Mouse (Mus musculus) hematopoietic stem cell, adult 5-6 weeks (primary cell): ENCODE measurements around the gene Ift81. TPM values are rescaled to one million over a fixed set of nuclear protein-coding genes. Genes with fewer than 3 reads are reported as not detected.
"Not testable (repeated sequence)": the region's sequence is repeated elsewhere in the genome, so short reads cannot be mapped to it uniquely, and the experiment has no call there.

Experiments used
- ATAC-seq, 2 experiments: fragments of 125-278 bp in 1 of 2; replicated peaks in 1 of 2; 2 replicates each; pipeline ENCODE4 v1.8.0; 2016 to 2017; ENCODE audit warnings: inconsistent platforms in 2 of 2, mild to moderate bottlenecking in 2 of 2, moderate number of reproducible peaks in 2 of 2, low read depth in 1 of 2, moderate TSS enrichment in 1 of 2; ENCODE audit not compliant: low FRiP score in 2 of 2, poor library complexity in 2 of 2, severe bottlenecking in 2 of 2, insufficient read depth in 1 of 2, low TSS enrichment in 1 of 2
- total RNA-seq: library from RNA; stranded (forward); fragments of 172-1452, 232-1000 nt; gene quantifications from 2 replicates; pipeline ENCODE4 v1.2.3, GENCODE M21; 2017

Ift81 gene
- 18.9 and 36.1 TPM in 2 replicates for total RNA-seq

- peak; percentile 91 to 95 for ATAC-seq
Measured at GRCm38 (mm10) chr5:122613908-122614732, at the start of gene Ift81. TSS of gene Ift81 (minus strand) at chr5:122614518.

- ATAC-seq = no peak; a peak in 1 of 4 replicates
Measured at GRCm38 (mm10) chr5:122662501-122662900, 48.2 kb upstream of the Ift81 start.

- ATAC-seq = no peak
Measured at GRCm38 (mm10) chr5:122656808-122657207, 42.5 kb upstream of the Ift81 start.

- ATAC-seq = no peak
Measured at GRCm38 (mm10) chr5:122654268-122654573, 39.9 kb upstream of the Ift81 start.

GRCm38 (mm10) chr5:122653446-122654267, 39.3 kb upstream of the Ift81 start:
- peak; percentile 56 to 77 for ATAC-seq

GRCm38 (mm10) chr5:122653112-122653445, 38.8 kb upstream of the Ift81 start:
- peak in 1 of 2 experiments; percentile 48; a peak in 2 of 4 replicates for ATAC-seq

GRCm38 (mm10) chr5:122652506-122652905, 38.2 kb upstream of the Ift81 start:
- peak; percentile 59 to 63 for ATAC-seq

GRCm38 (mm10) chr5:122650100-122650499, 35.8 kb upstream of the Ift81 start:
- ATAC-seq = no peak

- no peak for ATAC-seq
Measured at GRCm38 (mm10) chr5:122649264-122649663, 34.9 kb upstream of the Ift81 start.

GRCm38 (mm10) chr5:122647952-122648374, 33.6 kb upstream of the Ift81 start:
- ATAC-seq = not testable (repeated sequence)

- ATAC-seq = no peak
Measured at GRCm38 (mm10) chr5:122647256-122647924, 33.1 kb upstream of the Ift81 start.

GRCm38 (mm10) chr5:122646050-122646449, 31.7 kb upstream of the Ift81 start:
- ATAC-seq = no peak

GRCm38 (mm10) chr5:122645290-122645689, 31.0 kb upstream of the Ift81 start:
- ATAC-seq = peak; percentile 47 to 58; a peak in 3 of 4 replicates

GRCm38 (mm10) chr5:122644111-122644607, 29.8 kb upstream of the Ift81 start:
- peak; percentile 79 to 82 for ATAC-seq

- peak; percentile 13 to 31; a peak in 2 of 4 replicates for ATAC-seq
Measured at GRCm38 (mm10) chr5:122643701-122644100, 29.4 kb upstream of the Ift81 start, which contains the start of gene P2rx7. TSS of gene P2rx7 (plus strand) at chr5:122643911.

GRCm38 (mm10) chr5:122639986-122640385, 25.7 kb upstream of the Ift81 start:
- ATAC-seq = no peak

- ATAC-seq = peak; percentile 71 to 74
Measured at GRCm38 (mm10) chr5:122639517-122639916, 25.2 kb upstream of the Ift81 start.

GRCm38 (mm10) chr5:122638296-122638695, 24.0 kb upstream of the Ift81 start:
- no peak for ATAC-seq
